Mouse (Mus musculus) left cerebral cortex, adult 9 months (tissue): ENCODE data around the gene Wdr95.

Experiments used
- DNase-seq, 2 experiments: peaks; one replicate each; pipeline ENCODE4 v3.0.0; 2022; ENCODE audit warnings: low spot score in 2 of 2

The Wdr95 gene

DNA sequence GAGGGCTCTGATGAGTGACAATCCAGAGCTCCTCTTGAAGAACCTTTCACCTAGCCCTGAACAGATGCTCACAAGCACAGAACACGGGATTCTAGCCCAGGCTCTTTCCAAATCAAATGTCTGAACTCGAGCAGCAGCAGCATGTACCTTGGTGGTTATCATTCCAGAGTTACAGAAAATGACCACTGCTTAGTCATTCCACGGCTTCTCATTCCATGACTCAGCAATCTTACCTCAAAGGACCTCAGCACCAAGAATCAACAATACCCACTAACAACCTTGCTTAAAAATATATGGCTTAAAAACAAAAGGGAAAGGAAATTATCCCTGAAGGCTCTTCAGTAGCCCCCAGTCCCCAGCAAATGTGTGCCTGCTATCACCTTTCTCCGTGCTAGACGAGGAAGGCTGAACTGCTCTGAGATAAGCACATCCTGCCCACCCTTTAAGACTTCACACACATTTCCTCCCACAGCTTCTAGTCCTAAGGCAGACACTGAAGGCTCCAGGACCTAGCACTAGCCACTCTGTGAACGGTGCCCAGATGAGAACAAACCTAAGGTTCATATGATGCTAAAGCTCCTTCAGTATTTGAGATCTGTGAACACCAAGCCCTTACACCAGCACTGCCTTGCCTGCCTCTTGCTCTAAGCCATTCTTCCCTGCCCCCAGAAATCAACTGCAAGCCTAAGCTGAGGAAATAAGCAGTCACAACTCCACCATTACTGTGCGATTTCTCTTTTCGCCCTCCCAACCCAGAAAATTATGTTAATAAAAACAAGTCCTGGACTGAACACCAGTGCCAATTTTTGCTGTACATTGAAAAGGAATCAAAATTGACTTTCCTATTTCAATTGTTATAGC is 95.6 kb downstream of the Wdr95 start:
- DNase-seq, result no peak

DNA sequence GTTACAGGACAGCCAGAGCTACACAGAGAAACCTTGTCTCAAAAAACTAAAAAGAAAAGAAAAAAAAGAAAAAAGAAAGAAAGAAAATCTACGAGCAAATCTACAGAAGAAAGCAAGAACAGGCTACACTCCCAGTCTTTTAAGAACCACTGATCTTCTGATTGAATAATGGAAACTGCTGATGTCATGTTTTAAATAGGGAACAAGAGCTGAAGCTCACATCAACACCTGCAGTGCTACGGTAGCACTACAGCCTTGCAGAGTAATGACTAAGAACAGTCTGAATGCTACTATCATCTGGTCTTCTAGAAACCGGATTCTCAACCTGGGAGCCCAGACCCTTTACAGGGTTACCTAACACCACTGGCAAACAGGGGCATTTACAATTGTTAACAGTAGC is 97.1 kb downstream of the Wdr95 start:
- no peak for DNase-seq

DNA sequence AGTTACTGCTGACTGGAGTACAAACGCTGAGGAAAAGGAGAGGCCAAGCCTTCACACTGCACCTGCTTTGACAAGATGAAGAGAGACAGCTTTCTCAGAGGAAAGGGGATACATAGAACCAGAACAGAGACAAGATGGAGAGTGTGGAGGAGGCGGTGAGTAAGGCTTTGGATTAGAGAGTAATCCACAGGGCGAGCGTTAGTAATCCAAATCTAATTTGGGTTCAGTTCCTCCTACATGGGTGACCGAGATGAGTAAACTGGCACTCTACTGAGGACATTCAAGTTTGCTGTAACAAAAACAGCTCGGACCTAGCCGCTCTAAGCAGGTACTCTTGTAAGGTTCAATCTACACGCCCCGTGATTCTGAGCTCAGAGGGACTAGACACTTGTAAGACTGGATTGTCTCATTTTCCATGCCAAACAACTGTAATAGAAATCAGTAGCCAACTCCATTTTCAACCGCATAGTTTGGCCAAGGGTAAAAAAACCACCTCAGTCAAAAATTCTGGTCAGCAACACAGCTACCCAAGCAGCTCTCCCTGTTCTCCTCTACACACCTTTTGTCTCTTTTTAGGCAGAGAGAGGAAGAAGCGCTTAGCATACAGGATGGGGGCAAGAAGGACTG is 106.0 kb downstream of the Wdr95 start:
- DNase-seq, result no peak

DNA sequence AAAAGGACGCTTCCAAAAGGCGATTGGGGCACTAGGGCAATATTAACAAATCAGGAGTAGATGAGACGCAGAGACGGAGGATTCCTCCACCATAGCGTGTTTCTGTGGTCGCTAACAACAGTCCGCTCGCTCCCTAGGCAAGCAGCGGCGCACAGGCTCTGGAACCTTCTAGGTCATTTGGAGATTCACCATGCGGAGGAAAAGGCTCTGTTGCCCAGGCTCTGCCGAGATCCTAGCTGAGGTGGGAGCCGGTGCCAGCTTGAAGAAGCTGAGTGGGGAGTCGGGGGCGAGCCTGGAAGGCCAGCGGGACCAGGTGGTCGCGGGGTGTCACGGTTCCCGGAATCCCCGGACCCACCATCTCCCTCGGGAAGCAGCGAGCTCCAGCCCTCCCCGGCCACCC is 107.1 kb downstream of the Wdr95 start:
- DNase-seq, result peak in 1 of 2 experiments; percentile 51

DNA sequence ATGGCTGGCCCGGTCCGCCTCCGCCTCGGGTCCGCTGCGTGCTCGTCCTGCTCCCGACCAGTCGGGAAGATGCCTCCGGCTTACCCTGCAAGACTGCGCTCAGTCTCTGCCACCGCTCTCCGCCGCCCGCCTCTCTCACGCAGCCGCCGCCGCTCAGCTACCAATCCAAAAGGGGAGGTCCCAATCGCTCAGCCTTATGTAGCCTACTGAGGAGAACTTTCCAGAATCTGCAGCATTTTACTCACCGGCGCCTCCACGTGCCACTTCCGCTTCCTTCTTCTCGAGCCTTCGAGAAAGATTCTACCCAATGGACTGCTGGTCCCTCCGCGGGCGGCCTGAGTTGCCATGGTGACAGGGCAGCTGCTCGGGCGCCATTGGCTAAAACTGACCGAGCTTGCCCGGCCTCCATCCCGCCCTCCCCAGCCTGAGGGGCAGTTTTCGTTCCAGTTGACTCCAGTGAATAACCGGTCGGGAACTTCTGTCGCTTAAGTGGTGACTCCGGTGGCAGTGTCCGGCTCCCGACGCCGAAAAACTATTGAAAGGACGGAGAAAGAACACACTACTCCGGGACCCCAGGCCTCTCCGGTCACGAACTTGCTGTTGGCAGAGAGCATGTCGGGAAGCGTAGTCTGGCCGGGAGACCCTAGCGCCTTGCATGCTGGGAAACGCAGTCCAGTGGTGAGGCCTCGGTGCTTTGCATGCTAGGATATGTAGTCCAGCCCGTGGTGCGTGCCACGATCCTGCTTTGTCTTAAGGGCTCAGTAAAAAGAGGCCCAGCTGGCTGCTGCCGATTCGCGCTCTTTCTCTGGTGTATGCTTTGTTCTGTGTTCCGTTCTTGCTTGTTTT is 107.8 kb downstream of the Wdr95 start, which contains the start of gene Hsph1:
Hsph1 (minus strand) TSS at position 302 of the 846 bp plus-strand sequence.
- DNase-seq, result peak; percentile 98 to 99

DNA sequence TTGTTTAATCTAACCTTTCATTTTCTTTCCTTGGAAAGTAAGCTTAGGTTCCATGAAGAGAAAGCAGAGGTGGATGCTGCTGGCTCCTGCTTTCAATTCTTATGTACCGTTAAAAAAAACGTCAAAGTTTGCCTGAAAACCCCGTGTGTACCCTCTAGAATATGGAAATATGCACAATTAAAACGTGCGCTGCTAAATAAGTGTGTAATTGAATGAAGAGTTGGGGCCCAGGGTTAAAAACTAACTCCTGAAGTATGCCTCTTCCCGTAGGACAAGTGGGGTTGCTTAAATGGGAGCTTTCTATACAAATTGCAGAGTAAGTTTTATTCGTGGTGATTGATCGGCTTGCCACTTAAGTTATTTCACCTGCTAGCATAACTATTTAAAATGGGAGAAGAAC is 108.8 kb downstream of the Wdr95 start:
- no peak for DNase-seq

DNA sequence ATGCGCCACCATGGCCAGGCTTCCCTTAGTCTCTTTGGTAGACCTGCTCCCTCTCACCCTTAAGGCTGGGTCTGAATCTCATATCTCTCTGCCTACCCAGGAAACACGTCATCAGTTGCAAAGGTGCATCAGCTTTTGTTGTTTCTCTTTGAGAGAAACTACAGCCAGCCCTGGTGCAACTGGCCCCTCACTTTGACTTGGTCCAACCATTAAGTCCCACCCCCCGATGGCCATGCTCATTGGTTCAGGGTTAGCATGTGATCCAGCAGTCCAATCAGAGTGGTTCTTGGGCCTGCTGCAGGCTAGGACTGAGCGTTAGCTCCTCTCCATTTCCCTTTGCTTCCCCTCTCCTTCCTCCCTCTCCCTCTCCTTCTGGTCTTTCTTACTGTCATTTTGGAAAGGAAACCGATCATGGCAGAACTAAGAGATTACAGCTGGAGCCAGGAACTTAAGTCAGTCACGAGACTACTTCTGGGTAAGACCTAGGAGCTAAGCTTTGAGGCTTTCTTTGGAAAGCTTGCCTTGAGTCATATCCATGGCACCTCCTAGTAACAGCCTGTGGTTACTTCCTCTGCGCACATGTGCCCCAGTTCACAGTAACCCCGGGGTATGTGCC is 112.9 kb downstream of the Wdr95 start:
- DNase-seq, result no peak

DNA sequence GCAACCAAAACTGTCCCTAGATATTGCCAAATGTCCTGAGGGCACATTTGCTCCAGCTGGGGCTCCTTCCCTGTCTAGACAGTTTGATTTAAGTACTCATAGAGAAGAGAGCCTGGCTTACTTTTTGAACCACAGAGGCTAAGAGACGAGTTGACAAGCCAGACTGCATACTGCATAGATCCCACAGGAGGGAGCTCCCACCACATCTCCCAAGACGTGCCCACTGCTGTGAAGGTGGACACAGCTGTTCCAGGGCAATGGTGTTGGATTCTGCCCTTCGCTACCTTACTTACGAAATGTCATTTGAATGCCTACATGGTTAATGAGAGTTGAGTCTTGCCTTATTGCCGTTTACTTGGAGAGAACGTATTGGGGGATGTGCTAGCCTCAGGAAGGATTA is 113.9 kb downstream of the Wdr95 start:
- DNase-seq, result no peak

DNA sequence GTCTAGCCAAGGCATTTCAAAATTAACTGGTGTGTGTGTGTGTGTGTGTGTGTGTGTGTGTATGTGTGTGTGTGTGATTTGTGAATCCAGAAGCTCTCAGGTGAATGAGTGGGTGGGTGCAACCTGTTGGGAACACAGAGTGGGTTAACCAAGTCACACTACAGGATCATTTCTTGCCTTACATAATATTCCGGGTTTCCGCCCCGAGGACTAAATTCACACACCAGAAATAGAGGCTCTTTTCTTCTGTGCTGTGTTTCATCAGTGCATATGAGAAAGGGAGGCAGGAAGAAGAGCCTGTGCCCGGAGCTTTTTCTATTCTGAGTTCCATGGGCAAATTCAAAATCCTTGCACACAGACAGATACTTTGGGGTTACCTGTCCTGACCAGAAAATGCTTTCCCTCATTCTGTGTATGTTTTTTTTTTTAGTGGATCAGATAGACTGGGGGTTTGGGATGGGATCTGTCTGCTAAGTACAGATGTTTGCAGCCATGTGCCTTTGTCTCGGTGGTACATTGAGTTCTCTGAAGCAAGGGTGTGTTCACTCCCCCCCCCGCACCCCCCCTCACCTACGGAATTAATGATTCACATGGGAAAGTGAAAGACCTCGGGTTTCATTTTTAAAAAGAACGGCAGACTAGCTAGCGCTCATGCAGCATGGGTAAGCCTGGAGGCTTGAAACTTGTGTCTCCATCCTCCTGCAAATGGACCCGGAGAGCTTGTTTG is 114.5 kb downstream of the Wdr95 start:
- peak in 1 of 2 experiments; percentile 47 for DNase-seq

DNA sequence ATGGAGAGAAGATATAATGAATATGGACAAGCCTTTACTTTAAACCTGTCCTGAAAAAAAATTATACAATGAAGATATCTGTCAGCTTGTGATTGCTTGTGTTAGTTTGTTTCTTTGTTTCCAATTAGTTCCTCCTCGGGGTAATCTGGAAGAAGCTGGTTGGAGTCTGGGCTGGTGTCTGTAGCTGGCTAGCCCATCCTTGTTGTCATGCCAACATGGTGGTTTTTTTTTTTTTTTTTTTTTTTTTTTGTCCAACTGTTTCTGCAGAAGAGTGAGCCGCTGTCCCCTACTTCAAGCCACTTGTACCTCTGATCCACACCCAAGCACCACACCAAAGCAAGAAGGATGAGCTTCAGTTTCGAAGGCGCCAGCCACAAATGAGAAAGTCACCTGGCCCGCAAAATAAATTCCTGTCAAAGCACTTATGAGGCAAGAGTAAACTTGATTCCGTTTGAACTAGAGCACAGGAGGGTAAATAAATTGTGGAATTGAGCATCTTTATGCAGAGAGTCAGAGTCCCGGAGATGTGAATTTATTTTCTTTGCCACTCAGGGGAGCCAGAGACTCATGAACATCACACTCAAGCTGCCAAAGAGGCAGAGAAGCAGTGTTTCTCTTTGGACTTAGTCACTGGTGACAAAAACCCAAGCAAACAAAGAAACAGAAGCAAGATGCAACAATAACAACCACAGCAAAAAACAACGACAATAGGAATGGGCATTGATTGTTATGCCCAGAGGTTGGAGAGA is 119.1 kb downstream of the Wdr95 start:
- DNase-seq, result peak in 1 of 2 experiments; percentile 45

DNA sequence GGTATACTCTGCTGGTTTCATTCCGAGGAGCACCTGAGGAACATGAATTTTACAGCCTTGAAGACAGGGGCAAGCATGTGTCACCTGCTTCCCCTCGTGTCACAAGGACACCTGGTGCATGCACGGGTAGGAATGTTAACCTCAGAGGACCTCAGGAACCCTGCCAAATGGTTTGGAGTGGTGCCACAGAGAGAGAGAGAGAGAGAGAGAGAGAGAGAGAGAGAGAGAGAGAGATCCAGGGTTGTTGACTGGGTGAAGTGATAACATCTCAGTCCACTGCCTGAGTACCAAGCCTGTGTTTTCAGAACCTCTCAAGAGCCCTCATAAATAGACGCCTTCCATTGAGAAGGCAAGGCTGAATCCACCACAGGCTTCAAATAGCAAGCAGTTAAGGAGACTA is 119.7 kb downstream of the Wdr95 start:
- no peak for DNase-seq

DNA sequence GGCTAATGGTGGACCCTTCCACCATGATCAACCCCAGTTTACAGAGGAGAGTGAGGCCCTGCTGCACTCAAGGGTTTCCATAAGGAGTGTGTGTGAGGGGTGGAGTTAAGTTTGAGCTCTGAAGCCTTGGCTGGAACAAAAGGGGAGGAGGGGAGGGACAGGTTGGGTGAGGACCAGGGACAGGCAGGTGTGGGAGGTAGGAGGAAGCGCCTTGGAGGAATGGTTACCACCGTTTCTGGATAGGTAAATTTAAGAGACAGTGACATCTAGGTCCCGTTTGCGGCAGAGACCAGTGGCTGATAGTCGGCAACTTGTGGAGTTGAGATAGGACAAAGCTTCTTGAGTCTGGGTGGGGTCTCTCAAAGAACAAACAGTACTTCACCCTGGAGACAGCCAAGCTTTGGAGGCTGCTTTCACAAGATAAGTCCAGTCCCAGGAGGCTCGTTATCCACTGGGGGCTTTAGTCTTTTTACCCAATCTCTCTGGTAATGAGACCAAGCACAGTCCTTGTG is 120.5 kb downstream of the Wdr95 start:
- DNase-seq, result no peak

DNA sequence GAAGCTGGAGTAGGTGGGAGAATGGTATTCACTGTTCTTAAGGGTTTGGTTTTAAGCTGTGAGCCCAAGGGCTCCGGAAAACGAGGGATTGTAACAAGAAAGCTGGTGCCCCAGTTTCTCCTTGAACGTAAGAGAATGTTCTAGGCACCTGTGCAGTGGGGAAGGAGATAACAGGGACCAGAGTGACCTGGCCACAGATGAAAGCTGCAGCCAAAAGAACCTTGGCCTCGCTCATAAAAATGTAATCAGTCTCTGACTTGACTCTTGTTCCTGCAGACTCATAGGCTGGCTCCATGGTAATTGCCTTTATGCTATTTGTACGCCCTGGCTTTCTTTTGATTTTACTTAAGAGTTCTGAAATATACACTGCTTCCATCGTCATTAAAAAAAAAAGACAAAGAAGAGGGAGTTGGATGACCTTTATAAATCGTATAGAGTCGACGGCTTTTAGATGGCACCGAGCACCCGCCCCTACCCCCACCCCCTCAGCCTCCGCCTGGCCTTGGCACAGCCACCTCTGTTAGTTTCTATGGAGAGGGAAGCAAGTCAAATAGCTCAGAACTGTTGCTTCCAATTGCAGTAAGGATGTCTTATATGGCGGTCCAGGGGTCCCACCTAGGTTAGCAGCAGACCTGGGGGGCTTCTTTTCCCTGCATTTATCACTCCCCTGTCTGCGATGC is 121.2 kb downstream of the Wdr95 start:
- no peak for DNase-seq

DNA sequence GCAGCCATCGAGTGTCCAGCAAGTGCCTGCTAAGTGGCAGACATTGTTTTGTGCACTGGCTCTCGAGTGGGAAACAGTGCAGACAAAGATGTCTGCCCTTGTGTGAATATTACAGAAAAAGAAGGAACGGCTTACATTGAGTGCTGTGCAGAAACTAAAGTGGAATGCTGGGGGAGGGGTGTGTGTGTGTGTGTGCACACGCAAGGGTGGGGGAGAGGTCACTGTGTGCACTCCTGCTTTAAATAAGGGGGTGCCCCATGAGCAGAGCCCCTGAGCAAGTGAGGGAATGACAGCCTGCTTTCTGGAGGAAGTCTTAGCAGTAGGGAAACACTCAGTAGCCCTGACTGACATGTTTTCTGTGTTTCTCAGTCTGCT is 121.7 kb downstream of the Wdr95 start:
- DNase-seq, result no peak

DNA sequence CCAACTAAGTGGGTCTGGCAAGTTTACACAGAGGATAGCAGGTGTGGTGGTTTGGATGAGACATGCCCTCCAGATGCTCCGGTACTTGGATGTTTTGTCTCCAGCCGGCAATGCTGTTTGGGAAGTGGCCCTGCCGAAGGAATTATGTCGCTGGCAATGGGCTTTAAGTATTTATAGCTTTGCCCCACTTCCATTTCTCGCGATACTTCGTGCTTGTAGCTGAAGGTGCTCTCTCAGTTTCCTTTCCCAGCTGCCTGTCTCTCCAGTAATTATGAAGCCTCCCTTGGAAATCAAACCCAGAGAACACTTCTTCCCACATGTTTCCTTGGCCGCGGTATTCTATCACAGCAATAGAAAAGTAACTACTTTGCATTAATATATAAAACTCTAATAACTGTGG is 127.2 kb downstream of the Wdr95 start:
- no peak for DNase-seq

DNA sequence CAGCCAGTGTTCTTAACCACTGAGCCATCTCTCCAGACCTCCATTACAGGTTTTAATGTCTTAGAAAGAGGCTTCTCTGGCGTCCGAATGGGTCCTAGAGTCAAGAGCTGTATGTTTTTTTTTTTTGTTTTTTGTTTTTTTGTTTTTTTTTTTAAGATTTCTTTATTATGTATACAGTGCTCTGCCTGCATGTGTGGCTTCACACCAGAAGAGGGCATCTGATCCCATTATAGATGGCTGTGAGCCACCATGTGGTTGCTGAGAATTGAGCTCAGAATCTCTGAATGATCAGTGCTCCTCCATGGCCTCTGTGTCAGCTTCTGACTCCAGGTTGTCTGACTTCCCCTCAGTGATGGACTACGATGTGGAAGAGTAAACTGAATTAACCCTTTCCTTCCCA is 129.5 kb downstream of the Wdr95 start:
- DNase-seq, result no peak

DNA sequence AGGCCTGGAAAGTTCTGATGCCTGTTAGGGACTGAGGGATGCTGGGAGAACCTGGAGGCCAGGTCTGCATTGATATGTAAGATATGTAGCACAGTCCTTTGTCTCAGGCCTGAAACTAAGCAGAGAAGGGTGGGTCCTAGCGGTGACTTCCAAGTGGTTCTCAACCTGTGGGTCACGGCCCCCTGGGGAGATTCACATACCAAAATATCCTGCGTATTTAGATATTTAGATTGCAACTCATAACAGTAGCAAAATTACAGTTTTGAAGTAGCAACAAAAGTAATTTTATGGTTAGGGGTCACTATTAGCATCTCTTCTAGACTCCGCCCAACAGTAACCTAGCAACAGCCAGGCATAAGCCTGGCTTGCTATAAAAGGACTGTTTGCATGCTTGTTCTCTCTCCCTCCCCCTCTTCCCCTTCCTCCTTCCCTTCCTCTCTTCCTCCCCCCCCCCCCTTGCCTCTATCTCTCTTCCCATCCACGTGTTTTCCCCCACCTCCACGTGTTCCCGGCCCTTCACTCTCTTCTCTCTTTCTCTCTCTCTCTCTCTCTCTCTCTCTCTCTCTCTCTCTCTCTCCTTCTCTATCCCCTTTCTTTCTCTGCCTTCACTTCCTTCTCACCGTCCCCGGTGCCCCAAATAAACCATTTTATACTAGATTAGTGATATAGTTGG is 130.4 kb downstream of the Wdr95 start:
- no peak for DNase-seq

DNA sequence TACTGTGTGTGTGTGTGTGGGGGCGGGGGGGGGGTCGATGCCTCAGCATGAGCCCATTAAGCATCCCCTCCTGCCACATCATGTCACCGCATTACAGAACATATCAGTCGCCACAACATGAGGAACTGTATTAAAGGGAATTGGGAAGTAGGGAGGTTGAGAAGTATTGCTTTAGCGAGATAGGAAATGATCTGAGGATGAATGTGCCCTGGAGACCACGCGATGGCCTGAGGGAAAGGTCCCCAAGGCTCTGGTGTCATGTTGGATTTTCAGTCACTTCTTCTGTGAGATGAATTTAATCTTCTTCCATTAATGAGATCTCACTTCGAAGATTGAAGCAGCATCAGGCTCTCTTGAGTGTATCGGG is 130.9 kb downstream of the Wdr95 start:
- DNase-seq, result no peak

DNA sequence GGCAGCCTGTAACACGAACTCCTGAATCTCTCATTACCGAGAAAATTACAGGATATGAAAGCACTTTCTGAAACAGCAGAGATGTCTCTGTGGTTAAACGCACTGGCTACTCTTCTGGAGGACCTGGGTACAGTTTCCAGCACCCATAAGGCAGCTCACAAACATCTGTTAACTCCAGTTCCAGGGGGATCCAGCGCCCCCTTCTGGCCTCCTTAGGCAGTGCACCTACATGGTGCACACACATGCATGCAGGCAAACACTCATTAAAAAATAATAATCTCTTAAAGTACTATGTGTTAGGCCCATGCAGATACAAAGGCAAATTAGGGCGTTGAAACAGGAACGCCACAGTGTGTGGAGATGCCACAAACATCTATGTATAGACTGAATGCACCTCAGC is 132.9 kb downstream of the Wdr95 start:
- no peak for DNase-seq
